Mouse (Mus musculus) forebrain, postnatal 0 days (tissue): ENCODE measurements around the gene Avpr1b. TPM values are rescaled to one million over a fixed set of nuclear protein-coding genes. Genes with fewer than 3 reads are reported as not detected.

Experiments used
- ATAC-seq: fragments of 200-750 bp; cut with Nextera tagmentation; 2 replicates; pipeline ENCODE4 v1.8.0; 2017; ENCODE audit warnings: mild to moderate bottlenecking, moderate library complexity
- DNase-seq: peaks from one replicate; pipeline ENCODE4 v3.0.0-alpha.2; 2015
- H3K27ac ChIP-seq: fragments of 300-500 bp; sonication (generic); 2 replicates; pipeline ENCODE4 v1.5.1; 2014; ENCODE audit warnings: low read depth, mild to moderate bottlenecking, antibody characterized with exemption, low read length, moderate library complexity, mixed read lengths
- H3K27me3 ChIP-seq: fragments of 300-500 bp; sonication (generic); 2 replicates; pipeline ENCODE4 v1.6.1; 2014; ENCODE audit warnings: mild to moderate bottlenecking, low read length, mixed read lengths; ENCODE audit not compliant: insufficient read depth
- H3K36me3 ChIP-seq: fragments of 300-500 bp; sonication (generic); 2 replicates; pipeline ENCODE4 v1.6.1; 2014; ENCODE audit warnings: mild to moderate bottlenecking, moderate library complexity; ENCODE audit not compliant: insufficient read depth
- H3K4me1 ChIP-seq: fragments of 300-500 bp; sonication (generic); 2 replicates; pipeline ENCODE4 v1.6.1; 2014; ENCODE audit warnings: antibody characterized with exemption; ENCODE audit not compliant: insufficient read depth
- H3K4me2 ChIP-seq: fragments of 300-500 bp; sonication (generic); 2 replicates; pipeline ENCODE4 v1.6.1; 2014; ENCODE audit warnings: low read depth, mild to moderate bottlenecking, moderate library complexity
- H3K4me3 ChIP-seq: fragments of 300-500 bp; sonication (generic); 2 replicates; pipeline ENCODE4 v1.5.1; 2014; ENCODE audit warnings: low read depth, low read length, mixed read lengths
- H3K9ac ChIP-seq: fragments of 300-500 bp; sonication (generic); 2 replicates; pipeline ENCODE4 v1.6.1; 2014; ENCODE audit warnings: mild to moderate bottlenecking
- H3K9me3 ChIP-seq: fragments of 300-500 bp; sonication (generic); 2 replicates; pipeline ENCODE4 v1.6.1; 2016; ENCODE audit warnings: low read length
- CTCF ChIP-seq: sonication (generic); IDR thresholded peaks from 2 replicates; pipeline ENCODE4 v1.5.1; 2016; ENCODE audit warnings: antibody characterized with exemption, control low read depth, low read depth
- WGBS: fragments of 180-500 bp; shearing (Covaris S2); extraction: QIAGEN DNeasy Blood & Tissue Kit; methylation state at CpG from one replicate; pipeline ENCODE4 v1.1.7; 2014; 5-methylcytosine and 5-hydroxymethylcytosine counted together
- polyA plus RNA-seq: library from polyadenylated mRNA; unstranded; fragments of >200 nt; fragmentation: Nextera tagmentation; extraction: Ambion mirVana; gene quantifications from 2 replicates; pipeline ENCODE4 v1.2.1, GENCODE M21; 2015
- total RNA-seq: library from RNA; depleted of rRNA; stranded (reverse); fragments of >200 nt; gene quantifications from 2 replicates; pipeline ENCODE4 v1.2.3, GENCODE M21; 2014; rRNA removed

Avpr1b gene
- total and polyA plus RNA-seq, 2 experiments from 2014 or later = not detected

GRCm38 (mm10) chr1:131655601-131656000 lies 56.6 kb downstream of the Avpr1b start:
- no peaks in the 10 kb centered on the region for H3K36me3 ChIP-seq
- peaks cover 8% of the 10 kb centered on the region; the same call in 1 of the 2 replicates for H3K4me1 ChIP-seq
- no peaks in the 10 kb centered on the region for H3K27me3 ChIP-seq
- WGBS = 80% methylated on average over 6 of the region's 6 CpGs
- ATAC-seq = no peak
- no peak overlapping the region for H3K9ac ChIP-seq
- no peak for TF ChIP-seq CTCF
- no peaks in the 10 kb centered on the region for H3K9me3 ChIP-seq
- no peak overlapping the region for H3K27ac ChIP-seq
- H3K4me3 ChIP-seq = no peak overlapping the region
- no peak overlapping the region for H3K4me2 ChIP-seq
- DNase-seq = no peak

- Histone ChIP-seq H3K9ac (peak overlapping the region; percentile 52), H3K4me2 (peak overlapping the region; percentile 36), H3K27me3 (no peaks in the 10 kb centered on the region), H3K4me1 (peaks cover 8% of the 10 kb centered on the region; the same call in 1 of the 2 replicates), H3K9me3 (no peaks in the 10 kb centered on the region), H3K27ac (peak overlapping the region; percentile 89), H3K36me3 (no peaks in the 10 kb centered on the region), H3K4me3 (peak overlapping the region; percentile 20)
- peak; percentile 96 for TF ChIP-seq CTCF
- ATAC-seq = peak; percentile 96
- WGBS = under 1% methylated on average over 11 of the region's 11 CpGs
- peak; percentile 98 for DNase-seq
Observed at GRCm38 (mm10) chr1:131657945-131658354, 58.9 kb downstream of the Avpr1b start.

GRCm38 (mm10) chr1:131659512-131660085 lies 60.6 kb downstream of the Avpr1b start:
- no peak for DNase-seq
- WGBS = 52% methylated on average over 5 of the region's 5 CpGs
- no peaks in the 10 kb centered on the region for H3K27me3 ChIP-seq

GRCm38 (mm10) chr1:131660266-131660665 lies 61.2 kb downstream of the Avpr1b start:
- Histone ChIP-seq H3K27ac (no peak overlapping the region), H3K9me3 (no peaks in the 10 kb centered on the region), H3K27me3 (no peaks in the 10 kb centered on the region), H3K9ac (no peak overlapping the region), H3K4me3 (no peak overlapping the region), H3K4me1 (peaks cover 8% of the 10 kb centered on the region; the same call in 1 of the 2 replicates), H3K4me2 (no peak overlapping the region), H3K36me3 (no peaks in the 10 kb centered on the region)
- 89% methylated on average over 2 of the region's 2 CpGs for WGBS
- DNase-seq (no peak), ATAC-seq (no peak)
- no peak for TF ChIP-seq CTCF

More at GRCm38 (mm10) chr1:131659512-131660085, 60.6 kb downstream of the Avpr1b start:
- no peak for TF ChIP-seq CTCF
- Histone ChIP-seq H3K4me3 (no peak overlapping the region), H3K36me3 (no peaks in the 10 kb centered on the region), H3K4me2 (no peak overlapping the region), H3K27ac (no peak overlapping the region), H3K9me3 (no peaks in the 10 kb centered on the region), H3K4me1 (peaks cover 8% of the 10 kb centered on the region; the same call in 1 of the 2 replicates), H3K9ac (no peak overlapping the region)
- peak; percentile 9; the same call in 1 of the 2 replicates for ATAC-seq

- TF ChIP-seq CTCF = no peak
- Histone ChIP-seq H3K27me3 (no peaks in the 10 kb centered on the region), H3K4me2 (no peak overlapping the region), H3K9me3 (no peaks in the 10 kb centered on the region), H3K4me1 (peaks cover 8% of the 10 kb centered on the region; the same call in 1 of the 2 replicates), H3K36me3 (no peaks in the 10 kb centered on the region), H3K27ac (no peak overlapping the region), H3K4me3 (no peak overlapping the region), H3K9ac (no peak overlapping the region)
- DNase-seq (no peak), ATAC-seq (no peak)
- WGBS = 78% methylated on average over 7 of the region's 7 CpGs
Observed at GRCm38 (mm10) chr1:131660716-131661472, 61.9 kb downstream of the Avpr1b start.

Other genes with a start within 250 kb of the Avpr1b start
- 61.1 and 68.4 TPM in 2 replicates for gene Srgap2, start 71.9 kb upstream of the Avpr1b start, total RNA-seq
- gene Srgap2, start 71.9 kb upstream of the Avpr1b start, polyA plus RNA-seq = 17.0 and 28.1 TPM in 2 replicates
- 0.38 and 1.5 TPM in 2 replicates for gene Fam72a, start 71.3 kb upstream of the Avpr1b start, total RNA-seq
- gene Fam72a, start 71.3 kb upstream of the Avpr1b start, polyA plus RNA-seq = 0.86 and 1.2 TPM in 2 replicates
- 0.23 and 0.57 TPM in 2 replicates for gene Ctse, start 39.1 kb downstream of the Avpr1b start, total RNA-seq
- gene Ctse, start 39.1 kb downstream of the Avpr1b start, polyA plus RNA-seq = 0.08 TPM in 1 of 2 replicates, not detected in the other
- gene Rab7b, start 89.5 kb downstream of the Avpr1b start, total RNA-seq = 0.29 and 0.85 TPM in 2 replicates
- 1.3 and 1.9 TPM in 2 replicates for gene Rab7b, start 89.5 kb downstream of the Avpr1b start, polyA plus RNA-seq
- 0.08 and 0.67 TPM in 2 replicates for gene Slc26a9, start 144.8 kb downstream of the Avpr1b start, total RNA-seq
- gene Slc26a9, start 144.8 kb downstream of the Avpr1b start, polyA plus RNA-seq = 0.09 and 0.15 TPM in 2 replicates
- gene Pm20d1, start 198.1 kb downstream of the Avpr1b start, total RNA-seq = 0.19 and 0.62 TPM in 2 replicates
- gene Pm20d1, start 198.1 kb downstream of the Avpr1b start, polyA plus RNA-seq = 0.20 and 0.33 TPM in 2 replicates
- 28.7 and 39.5 TPM in 2 replicates for gene Slc41a1, start 228.3 kb downstream of the Avpr1b start, total RNA-seq
- 16.6 and 19.7 TPM in 2 replicates for gene Slc41a1, start 228.3 kb downstream of the Avpr1b start, polyA plus RNA-seq